Mouse (Mus musculus) kidney, embryonic 14.5 days (tissue): ENCODE data around the gene Insl5. TPM values are rescaled to one million over a fixed set of nuclear protein-coding genes. Genes with fewer than 3 reads are reported as not detected.

Source experiments
- ATAC-seq: fragments of 200-750 bp; cut with Nextera tagmentation; 2 replicates; pipeline ENCODE4 v1.8.0; 2017; ENCODE audit warnings: moderate number of reproducible peaks, mild to moderate bottlenecking, moderate TSS enrichment, moderate library complexity; ENCODE audit not compliant: low FRiP score, low TSS enrichment
- H3K27ac ChIP-seq: fragments of 300-500 bp; sonication (generic); 2 replicates; pipeline ENCODE4 v1.5.1; 2014; ENCODE audit warnings: low read depth, mild to moderate bottlenecking, low read length, moderate library complexity, mixed read lengths
- H3K27me3 ChIP-seq: fragments of 300-500 bp; sonication (generic); 2 replicates; pipeline ENCODE4 v1.6.1; 2014; ENCODE audit warnings: mild to moderate bottlenecking, low read length; ENCODE audit not compliant: control insufficient read depth, insufficient read depth
- H3K36me3 ChIP-seq: fragments of 300-500 bp; sonication (generic); 2 replicates; pipeline ENCODE4 v1.6.1; 2014; ENCODE audit warnings: low read length, mixed read lengths; ENCODE audit not compliant: control insufficient read depth, insufficient read depth
- H3K4me1 ChIP-seq: fragments of 300-500 bp; sonication (generic); 2 replicates; pipeline ENCODE4 v1.6.1; 2014; ENCODE audit warnings: low read length, mixed read lengths; ENCODE audit not compliant: control insufficient read depth, insufficient read depth
- H3K4me2 ChIP-seq: fragments of 300-500 bp; sonication (generic); replicated peaks from 2 replicates; pipeline ENCODE4 v1.6.1; 2014; ENCODE audit warnings: low read depth, mild to moderate bottlenecking, low read length
- H3K4me3 ChIP-seq: fragments of 300-500 bp; sonication (generic); 2 replicates; pipeline ENCODE4 v1.5.1; 2014; ENCODE audit warnings: mild to moderate bottlenecking, low read length
- H3K9ac ChIP-seq: fragments of 300-500 bp; sonication (generic); 2 replicates; pipeline ENCODE4 v1.6.1; 2014; ENCODE audit warnings: low read depth, mild to moderate bottlenecking, low read length, moderate library complexity
- H3K9me3 ChIP-seq: fragments of 300-500 bp; sonication (generic); 2 replicates; pipeline ENCODE4 v1.6.1; 2016; ENCODE audit warnings: low read length; ENCODE audit not compliant: control insufficient read depth
- WGBS: fragments of 180-500 bp; shearing (Covaris S2); extraction: QIAGEN DNeasy Blood & Tissue Kit; methylation state at CpG from one replicate; pipeline ENCODE4 v1.1.7; 2014; 5-methylcytosine and 5-hydroxymethylcytosine counted together
- polyA plus RNA-seq: library from polyadenylated mRNA; unstranded; fragments of >200 nt; fragmentation: Nextera tagmentation; extraction: Ambion mirVana; gene quantifications from 2 replicates; pipeline ENCODE4 v1.2.1, GENCODE M21; 2014

Insl5 gene
- polyA plus RNA-seq: 0.40 TPM in 1 of 2 replicates, not detected in the other

DNA sequence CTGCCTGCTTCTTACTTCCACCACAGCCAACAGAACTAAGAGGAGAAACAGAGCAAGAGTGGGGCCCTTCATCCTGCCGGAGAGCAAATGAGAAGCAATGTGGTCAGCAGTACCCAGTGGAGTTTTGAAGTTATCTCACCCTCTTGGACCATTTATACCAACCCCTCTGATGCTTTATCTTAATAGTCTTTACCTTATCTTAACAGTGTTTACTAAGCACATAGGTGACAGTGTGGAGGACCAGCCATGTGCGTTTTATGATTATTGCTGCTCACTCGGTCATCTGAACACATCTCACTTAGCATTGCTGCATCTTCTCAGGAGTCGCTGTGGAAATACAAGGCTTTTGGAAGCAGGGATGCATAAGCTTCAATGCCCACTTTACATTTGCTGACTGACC, at the start of gene Insl5:
Gene Insl5 (minus strand): TSS at position 222 of the 400 bp plus-strand sequence.
- no peaks in the 10 kb centered on the region for H3K9me3 ChIP-seq
- WGBS: 84% methylated on average over 4 of the region's 4 CpGs
- no peaks in the 10 kb centered on the region for H3K27me3 ChIP-seq
- H3K36me3 ChIP-seq: no peaks in the 10 kb centered on the region
- H3K27ac ChIP-seq: no peak within 1 kb of the TSS
- H3K4me3 ChIP-seq: no peak within 1 kb of the TSS
- no peak within 1 kb of the TSS for H3K4me2 ChIP-seq
- no peak for ATAC-seq
- H3K9ac ChIP-seq: no peak within 1 kb of the TSS
- H3K4me1 ChIP-seq: 0 out of 2 replicates have a peak, but pooled peaks cover 2% of the 10 kb centered on the region

DNA sequence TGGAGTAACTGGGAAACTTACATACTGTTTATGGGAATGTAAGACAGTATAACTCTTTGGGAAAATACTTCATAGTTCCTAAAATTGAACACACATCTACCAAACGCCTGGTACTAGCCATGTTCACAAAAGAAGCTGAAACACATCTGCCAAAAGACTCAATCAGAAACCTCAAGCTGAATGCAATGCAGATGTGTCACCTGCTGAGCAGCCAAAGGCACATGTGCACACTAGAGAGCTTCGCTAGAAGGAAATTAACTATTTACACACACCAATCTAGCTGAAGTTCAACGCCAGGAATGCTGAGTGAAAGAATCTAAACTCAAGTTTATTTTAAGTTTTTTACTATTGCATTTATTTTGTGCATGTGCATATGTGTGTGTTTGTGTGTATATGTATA, 44.0 kb upstream of the Insl5 start:
- no peak for ATAC-seq
- 79% methylated on average over 3 of the region's 3 CpGs for WGBS
- H3K9ac ChIP-seq: no peak overlapping the region

GRCm38 (mm10) chr4:103067906-103068655, 41.4 kb upstream of the Insl5 start:
- Histone ChIP-seq H3K27me3 (no peaks in the 10 kb centered on the region), H3K4me2 (no peak overlapping the region), H3K4me3 (no peak overlapping the region), H3K4me1 (no peaks in the 10 kb centered on the region), H3K9me3 (no peaks in the 10 kb centered on the region), H3K36me3 (no peaks in the 10 kb centered on the region), H3K9ac (no peak overlapping the region), H3K27ac (no peak overlapping the region)
- no peak for ATAC-seq
- WGBS: 82% methylated on average over 6 of the region's 6 CpGs

More for the DNA sequence above, 44.0 kb upstream of the Insl5 start:
- Histone ChIP-seq H3K4me1 (no peaks in the 10 kb centered on the region), H3K4me3 (no peak overlapping the region), H3K27ac (no peak overlapping the region), H3K36me3 (no peaks in the 10 kb centered on the region), H3K27me3 (no peaks in the 10 kb centered on the region), H3K9me3 (no peaks in the 10 kb centered on the region), H3K4me2 (no peak overlapping the region)

- Histone ChIP-seq H3K27me3 (no peaks in the 10 kb centered on the region), H3K4me2 (no peak overlapping the region), H3K36me3 (no peaks in the 10 kb centered on the region), H3K9ac (no peak overlapping the region), H3K27ac (no peak overlapping the region), H3K4me3 (no peak overlapping the region), H3K9me3 (no peaks in the 10 kb centered on the region), H3K4me1 (no peaks in the 10 kb centered on the region)
- 87% methylated on average over 5 of the region's 5 CpGs for WGBS
- no peak for ATAC-seq
These were observed 38.3 kb upstream of the Insl5 start for GRCm38 (mm10) chr4:103064976-103065375.

GRCm38 (mm10) chr4:103064421-103064820, 37.8 kb upstream of the Insl5 start:
- Histone ChIP-seq H3K4me3 (no peak overlapping the region), H3K4me2 (no peak overlapping the region), H3K9ac (no peak overlapping the region), H3K36me3 (no peaks in the 10 kb centered on the region), H3K27me3 (no peaks in the 10 kb centered on the region), H3K9me3 (no peaks in the 10 kb centered on the region), H3K4me1 (no peaks in the 10 kb centered on the region), H3K27ac (no peak overlapping the region)
- WGBS: 63% methylated on average over 2 of the region's 2 CpGs
- no peak for ATAC-seq

GRCm38 (mm10) chr4:103056909-103057308, 30.3 kb upstream of the Insl5 start:
- 88% methylated on average over 5 of the region's 5 CpGs for WGBS
- H3K4me2 ChIP-seq: no peak overlapping the region
- H3K9ac ChIP-seq: no peak overlapping the region
- H3K27me3 ChIP-seq: no peaks in the 10 kb centered on the region
- no peak for ATAC-seq
- no peak overlapping the region for H3K27ac ChIP-seq
- H3K9me3 ChIP-seq: no peaks in the 10 kb centered on the region
- no peak overlapping the region for H3K4me3 ChIP-seq
- H3K36me3 ChIP-seq: no peaks in the 10 kb centered on the region
- no peaks in the 10 kb centered on the region for H3K4me1 ChIP-seq

GRCm38 (mm10) chr4:103048046-103048445, 21.4 kb upstream of the Insl5 start:
- peaks cover 3% of the 10 kb centered on the region; the same call in 1 of the 2 replicates for H3K9me3 ChIP-seq
- H3K27ac ChIP-seq: no peak overlapping the region
- H3K9ac ChIP-seq: no peak overlapping the region
- H3K36me3 ChIP-seq: no peaks in the 10 kb centered on the region
- H3K4me2 ChIP-seq: no peak overlapping the region
- 81% methylated on average over 11 of the region's 11 CpGs for WGBS
- H3K27me3 ChIP-seq: no peaks in the 10 kb centered on the region
- ATAC-seq: no peak
- no peak overlapping the region for H3K4me3 ChIP-seq
- no peaks in the 10 kb centered on the region for H3K4me1 ChIP-seq

DNA sequence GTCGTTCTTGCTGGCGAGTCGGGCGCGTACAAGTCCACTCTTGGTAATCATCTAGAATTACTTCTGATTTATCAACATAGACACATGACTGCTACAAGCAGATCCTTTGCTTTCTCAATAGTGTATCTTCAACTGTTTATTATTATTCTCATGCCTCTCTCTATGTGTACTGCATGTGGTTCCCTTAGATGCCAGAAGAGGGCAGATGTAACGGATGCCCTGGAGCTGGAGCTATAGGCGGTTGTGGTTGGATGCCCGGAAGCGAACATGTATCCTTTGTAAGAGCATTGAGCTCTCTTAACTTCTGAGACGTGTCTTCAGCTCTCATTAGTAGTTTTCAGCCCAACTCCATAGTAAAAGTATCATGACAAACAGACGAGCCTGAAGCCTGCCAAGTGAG, 16.4 kb upstream of the Insl5 start:
- H3K36me3 ChIP-seq: no peaks in the 10 kb centered on the region
- no peak overlapping the region for H3K4me2 ChIP-seq
- no peak overlapping the region for H3K27ac ChIP-seq
- no peaks in the 10 kb centered on the region for H3K4me1 ChIP-seq
- no peak for ATAC-seq
- H3K27me3 ChIP-seq: no peaks in the 10 kb centered on the region
- 94% methylated on average over 11 of the region's 11 CpGs for WGBS
- H3K4me3 ChIP-seq: no peak overlapping the region
- no peaks in the 10 kb centered on the region for H3K9me3 ChIP-seq
- no peak overlapping the region for H3K9ac ChIP-seq

- Histone ChIP-seq H3K36me3 (no peaks in the 10 kb centered on the region), H3K9me3 (no peaks in the 10 kb centered on the region), H3K27ac (no peak overlapping the region), H3K4me1 (no peaks in the 10 kb centered on the region), H3K4me3 (no peak overlapping the region), H3K9ac (no peak overlapping the region), H3K27me3 (no peaks in the 10 kb centered on the region), H3K4me2 (no peak overlapping the region)
- ATAC-seq: no peak
- 64% methylated on average over 5 of the region's 5 CpGs for WGBS
These were observed 13.2 kb upstream of the Insl5 start for GRCm38 (mm10) chr4:103039838-103040191.
